Mouse (Mus musculus): ENCODE data around the gene Ndufs5.

Ndufs5 gene

DNA sequence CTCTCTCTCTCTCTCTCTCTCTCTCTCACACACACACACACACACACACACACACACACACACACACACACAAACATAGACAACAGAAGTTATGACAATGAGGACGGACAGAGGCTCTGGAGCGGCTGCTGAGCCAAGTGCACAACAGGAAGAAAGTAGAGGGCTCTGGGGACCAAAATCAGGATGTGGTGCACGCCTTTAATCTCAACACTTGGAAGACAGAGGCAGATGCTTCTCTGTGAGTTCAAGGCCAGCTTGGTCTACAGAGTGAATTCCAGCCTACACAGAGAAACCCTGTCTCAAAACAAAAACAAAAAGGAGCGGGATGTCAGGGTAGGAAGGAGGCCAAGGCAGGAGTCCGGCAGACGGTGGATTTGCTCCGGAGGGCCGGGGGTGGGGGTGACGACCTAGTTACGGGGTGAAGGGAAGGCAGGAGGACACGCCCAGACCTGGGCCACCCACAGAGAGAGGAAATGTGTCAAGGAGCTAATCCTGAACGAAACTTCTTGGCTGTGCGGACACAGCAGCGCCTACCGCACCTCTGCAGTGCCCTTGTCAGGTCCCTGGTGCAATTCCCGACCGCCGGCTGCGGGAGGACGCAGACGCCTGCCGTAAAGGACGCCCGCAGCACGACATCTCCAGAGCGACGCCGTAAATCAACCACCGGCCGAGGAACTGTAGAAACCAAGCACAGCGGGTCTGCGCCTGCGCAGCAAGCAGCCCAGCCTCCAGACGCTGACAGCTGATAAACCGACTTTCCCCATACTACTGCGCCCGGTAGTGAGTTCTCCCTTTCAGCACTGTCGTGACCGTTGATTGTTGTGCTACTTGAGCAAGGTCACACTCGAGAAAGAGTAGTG, at the start of gene Ndufs5:
Gene Ndufs5 (minus strand): TSS at position 629 of the 860 bp plus-strand sequence.
- peak; percentile 97 for DNase-seq

DNA sequence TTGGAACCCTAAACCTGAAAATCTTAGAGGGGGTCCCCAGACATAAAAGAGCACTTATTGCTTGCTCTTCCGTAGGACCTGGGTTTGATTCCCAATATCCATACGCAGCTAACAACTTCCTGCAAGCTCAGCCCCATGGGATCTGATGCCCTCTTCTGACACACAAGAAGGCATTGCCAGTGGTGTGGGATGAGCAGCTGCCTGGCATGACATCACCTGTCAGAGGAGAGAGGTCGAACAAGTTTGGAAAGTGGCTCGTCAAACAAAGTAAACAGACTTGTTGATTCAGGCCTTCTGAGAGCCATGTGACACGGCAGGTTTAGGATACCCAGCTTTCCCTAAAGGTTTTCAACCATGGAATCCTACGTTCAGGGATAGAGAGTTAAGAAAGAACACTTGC, 47.1 kb upstream of the Ndufs5 start:
- DNase-seq, result no peak

DNA sequence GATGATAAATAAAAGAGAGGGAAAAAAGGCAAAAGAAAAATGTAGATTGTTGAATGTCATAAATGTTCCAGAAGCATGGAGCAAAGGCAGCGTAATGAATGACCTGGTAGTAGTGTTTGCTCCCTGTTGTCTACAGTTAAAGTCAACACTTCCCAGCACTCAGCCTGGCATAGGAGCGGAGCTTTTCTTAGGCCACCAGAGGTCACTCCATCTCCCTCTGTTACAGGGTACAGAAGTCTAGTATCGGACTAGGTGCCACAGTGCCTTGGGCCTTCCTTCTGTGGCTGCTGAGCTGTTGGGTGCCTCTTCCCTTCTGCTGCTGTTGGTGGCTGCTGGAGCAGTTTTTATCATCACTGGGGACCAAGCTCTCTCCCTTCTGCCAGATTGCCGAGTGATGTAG, 40.3 kb upstream of the Ndufs5 start:
- peak; percentile 46 for DNase-seq

DNA sequence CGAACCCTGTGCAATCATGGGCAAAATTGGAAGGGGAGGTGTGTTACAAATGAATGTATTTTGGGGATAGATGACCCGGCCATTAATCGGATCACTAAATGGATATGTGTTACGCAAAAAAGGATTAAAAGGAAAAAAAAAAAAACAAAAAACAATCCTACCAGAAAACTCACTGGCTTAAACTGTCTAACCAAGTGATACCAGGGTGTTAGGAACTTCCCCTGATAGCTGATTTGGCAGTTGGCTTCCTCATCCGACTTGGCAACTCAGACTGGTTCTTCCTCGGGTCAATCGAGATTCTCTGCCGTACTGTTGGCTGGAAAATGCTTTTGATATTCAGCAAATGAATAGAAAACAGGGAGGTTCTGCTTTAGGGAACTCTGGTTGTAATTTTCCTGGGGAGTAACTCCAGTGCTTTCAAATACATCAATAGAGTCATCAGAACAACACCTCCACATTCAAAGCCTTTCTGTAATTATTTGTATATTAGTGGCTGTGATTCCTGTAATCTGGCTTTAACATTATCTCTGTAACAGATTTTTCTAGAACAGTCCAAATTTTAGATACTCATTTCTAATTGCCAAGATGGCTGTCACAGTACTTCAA, 32.8 kb upstream of the Ndufs5 start:
- DNase-seq, result peak; percentile 58

DNA sequence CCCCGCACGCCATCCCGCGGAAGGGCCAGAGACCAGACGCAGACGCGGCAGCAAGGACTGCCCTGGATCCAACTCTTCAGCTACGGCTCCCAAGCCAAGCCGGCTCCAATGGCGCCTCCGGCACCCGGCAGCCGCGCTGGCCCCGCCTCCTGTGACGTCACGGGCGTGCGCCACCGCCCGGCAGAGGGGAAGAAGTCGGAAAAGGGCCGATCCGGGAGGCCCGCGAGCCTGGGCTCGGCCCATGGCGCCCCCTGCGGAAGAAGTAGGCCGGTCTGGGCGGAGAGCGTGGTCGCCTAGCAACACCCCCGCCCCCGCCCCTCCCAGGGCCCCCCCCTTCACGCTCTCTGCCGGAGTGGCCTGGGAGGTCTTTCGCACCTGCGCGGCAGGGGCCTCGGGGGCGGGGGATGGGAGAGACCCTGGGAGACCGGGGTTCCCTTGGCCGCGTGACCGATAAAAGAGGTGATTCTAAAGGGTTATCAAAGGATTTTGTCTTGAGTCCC, 32.2 kb upstream of the Ndufs5 start, which contains the start of gene Akirin1:
Gene Akirin1 (minus strand): TSS at position 194 of the 500 bp plus-strand sequence.
- peak; percentile 97 for DNase-seq

DNA sequence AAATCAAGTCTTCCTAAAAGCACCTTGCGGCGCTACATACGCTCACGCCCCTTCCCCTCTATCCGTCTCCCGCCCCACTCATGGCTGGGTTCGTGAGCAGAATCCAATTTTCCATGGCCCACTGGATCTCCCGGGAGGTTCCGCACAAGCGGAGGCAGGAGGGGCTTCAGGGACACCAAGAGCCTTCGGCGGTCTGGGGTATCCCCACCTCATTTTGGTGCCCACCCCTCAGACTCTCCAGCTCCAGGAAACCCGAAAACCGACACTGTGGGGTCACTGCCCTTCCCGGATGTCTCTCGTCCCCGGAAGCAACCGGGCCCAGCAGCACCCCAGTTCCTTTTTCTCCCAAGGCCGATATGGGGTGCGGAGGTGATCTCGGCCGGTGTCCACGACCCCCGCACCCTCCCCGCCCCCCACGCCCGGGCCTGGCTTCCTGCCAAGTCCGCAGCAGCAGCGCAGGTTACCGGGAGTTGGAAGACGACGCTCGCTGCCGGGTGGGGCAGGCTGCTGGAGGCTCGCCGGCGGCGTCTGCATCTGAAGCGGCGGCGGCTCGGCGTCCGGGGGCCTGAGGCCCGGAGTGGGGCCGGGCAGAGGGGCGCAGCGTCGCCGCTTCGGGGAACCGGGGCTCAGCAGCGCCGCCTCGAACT, 31.6 kb upstream of the Ndufs5 start:
- peak; percentile 29 for DNase-seq

DNA sequence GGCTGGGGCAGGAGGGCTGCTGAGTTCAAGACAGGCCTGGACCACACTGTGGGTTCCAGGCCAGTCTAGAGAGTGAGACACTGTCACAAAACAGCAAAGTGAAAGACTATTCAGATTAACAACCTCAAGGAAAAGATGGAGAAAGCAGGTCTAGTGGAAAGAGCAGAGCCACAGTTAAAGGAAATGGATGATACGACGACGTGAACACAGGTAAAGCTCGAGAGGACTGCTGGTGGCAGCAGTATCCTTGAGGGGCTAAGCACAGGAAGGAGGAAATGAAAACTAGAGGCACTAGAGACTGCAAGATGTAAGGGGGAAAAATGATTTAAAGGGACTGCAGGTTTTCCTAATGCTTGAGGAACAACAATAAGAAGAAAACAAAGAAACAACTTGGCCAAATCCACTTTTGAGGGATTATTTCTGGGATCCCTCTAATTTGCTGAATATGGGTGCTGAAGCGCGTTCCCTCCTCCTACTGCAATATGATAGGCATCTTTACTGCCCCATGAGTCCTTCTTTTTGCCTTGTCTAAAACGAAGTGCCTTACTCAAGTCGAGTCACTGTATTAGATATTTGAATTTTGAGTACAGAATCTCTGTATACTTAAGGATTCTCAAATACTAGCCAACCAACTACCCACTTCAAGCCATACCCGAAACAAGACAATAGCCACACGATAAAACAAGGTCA, 30.9 kb upstream of the Ndufs5 start:
- DNase-seq, result no peak

DNA sequence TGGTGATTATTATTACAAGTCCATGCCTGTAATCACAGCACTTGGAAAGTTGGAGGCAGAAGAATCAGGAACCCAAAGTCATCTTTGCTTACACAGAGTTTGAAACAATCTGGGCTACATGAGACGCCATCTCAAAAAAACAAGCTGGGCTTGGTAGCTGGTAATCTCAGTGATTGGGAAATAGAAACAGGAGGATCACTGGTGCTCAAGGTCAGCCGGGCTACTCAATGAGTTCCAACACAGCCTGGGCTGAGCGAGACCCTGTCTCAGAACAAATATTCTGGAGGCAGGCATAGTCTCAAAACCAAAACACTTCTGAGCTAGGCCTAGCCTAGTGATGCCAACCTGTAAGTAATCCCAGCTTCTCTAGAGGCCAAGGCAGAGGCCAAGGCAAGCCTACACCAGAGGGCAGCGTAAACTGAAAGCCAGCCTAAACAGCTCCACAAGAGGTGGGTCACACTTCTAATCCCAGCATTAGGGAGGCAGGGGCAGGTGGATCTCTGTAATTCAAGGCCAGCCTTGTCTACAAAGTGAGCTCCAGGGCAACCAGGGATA, 27.3 kb upstream of the Ndufs5 start:
- no peak for DNase-seq

DNA sequence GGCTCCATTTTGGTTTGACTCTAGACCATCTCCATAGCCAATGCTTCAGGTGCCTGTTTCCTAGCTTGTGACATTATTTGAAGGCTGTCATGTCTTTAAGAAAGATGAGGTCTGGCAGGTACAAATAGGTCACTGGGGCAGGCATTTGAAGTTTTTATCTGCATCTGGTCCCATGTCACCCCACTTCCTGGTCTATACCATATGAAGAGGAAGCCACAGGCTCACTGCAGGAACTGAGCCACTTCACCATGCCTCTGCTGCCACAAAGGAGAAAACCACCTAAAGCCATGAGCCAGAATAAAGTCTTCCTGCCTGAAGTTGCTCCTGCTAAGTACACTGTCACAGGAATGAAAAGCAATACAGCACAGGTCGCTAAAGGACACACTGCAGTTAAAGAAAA, 24.9 kb upstream of the Ndufs5 start:
- DNase-seq, result no peak

DNA sequence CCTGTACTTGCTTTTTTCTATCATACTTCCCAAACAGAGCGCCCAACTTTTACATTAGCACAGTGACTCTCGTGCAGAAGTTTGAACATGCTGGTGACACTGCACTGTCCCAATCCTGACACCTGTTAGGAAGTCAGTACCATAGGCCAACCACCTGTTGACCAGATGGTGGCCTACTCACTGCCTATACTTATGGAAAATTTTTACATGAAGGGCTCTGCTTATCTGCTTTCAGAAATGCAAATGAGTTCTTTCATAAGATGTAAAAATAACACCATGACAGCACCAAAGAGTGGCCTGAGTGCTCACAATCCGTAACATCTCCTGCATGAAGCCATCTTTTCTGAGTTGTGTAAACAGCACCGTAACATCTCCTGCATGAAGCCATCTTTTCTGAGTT, 20.7 kb upstream of the Ndufs5 start:
- DNase-seq, result no peak

DNA sequence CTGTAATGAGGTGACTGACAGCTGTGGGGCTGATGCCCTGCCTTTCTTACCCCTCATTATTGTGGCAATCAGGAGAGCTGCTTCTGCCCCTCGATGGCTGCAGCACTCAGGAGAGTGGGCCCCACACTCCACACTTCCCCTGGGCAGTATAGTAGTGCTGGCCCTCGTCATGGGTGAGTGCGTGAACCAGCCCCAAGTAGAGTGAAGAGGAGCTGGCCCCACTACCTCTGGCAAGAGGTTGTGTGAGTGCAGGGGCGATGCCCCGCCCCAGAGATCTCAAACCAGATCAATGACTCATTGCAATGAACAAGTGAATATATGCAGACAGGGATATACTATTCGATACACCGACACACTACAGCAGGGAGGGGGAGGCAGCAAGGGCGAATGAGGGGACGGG, 15.5 kb upstream of the Ndufs5 start:
- no peak for DNase-seq

DNA sequence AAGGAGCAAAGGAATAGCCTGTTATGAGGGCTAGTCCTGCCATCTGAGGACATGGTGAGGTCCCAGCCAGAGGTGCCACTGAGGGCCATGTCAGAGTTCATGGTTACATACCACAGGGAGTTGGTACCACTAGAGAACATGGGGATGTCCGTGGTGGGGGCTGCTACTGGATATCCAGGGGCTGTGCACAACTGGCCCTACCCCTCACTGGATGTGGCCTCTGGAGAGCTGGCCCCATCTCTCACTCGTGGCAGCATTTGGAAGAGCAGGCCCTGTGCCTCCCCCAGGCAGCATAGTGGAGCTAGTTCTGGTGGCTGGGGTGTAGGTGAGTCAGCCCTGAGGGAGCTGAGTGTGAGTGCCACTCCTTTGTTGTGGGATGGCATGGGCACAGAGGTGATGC, 14.9 kb upstream of the Ndufs5 start:
- no peak for DNase-seq

DNA sequence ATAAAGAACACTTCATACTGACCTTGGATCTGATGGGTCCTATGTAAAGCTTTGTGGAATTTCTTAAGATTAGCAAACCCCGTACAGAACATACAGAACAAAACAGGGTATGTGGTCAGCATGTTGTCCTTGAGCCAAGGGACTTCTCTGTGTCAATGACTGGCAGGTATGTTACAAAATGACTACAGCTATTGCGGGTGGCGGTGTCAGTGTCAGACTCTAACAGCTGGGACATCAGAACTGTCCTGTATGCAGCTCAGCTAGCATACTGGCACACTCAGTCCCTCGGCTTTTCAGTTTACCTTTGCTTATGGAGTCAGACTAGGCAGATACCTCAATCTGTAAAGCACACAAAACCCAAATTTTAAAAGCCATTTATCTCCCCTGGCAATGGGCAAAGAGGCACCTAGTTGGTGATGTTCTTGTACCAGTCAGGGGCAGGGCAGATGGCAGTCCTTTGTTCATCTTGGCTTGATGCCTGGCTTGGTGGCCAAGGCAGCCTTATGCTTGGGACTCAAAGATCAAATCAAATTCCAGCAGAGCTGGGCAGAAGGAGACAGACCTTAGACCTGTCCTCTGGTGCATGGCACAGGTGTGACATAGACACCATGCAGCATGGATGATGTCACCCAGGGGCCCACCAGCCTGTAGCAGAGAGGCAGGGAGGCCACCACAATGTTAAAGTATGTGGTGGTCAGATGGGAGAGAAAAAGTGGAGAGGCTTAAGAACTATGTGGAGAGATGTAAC, 14.3 kb upstream of the Ndufs5 start:
- no peak for DNase-seq

DNA sequence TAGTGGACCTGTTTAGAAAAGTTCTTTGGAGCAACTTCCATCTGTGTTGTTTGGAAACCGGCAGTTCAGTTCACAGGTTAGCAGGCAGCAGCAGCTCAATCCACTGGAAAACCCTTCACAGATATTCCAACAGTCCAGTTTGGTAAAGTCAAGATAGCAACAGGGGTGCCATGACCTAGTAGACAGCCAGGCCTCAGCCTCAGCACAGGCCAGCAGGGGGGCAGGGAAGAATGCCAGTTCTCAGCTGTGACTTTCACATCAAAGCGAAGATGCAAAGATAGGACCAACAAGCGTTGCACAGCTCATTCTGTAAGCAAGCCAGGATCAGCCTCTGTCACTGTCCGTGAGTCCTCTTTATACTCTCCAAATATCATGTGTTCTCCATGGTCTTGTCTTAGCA, 3.8 kb upstream of the Ndufs5 start:
- no peak for DNase-seq

DNA sequence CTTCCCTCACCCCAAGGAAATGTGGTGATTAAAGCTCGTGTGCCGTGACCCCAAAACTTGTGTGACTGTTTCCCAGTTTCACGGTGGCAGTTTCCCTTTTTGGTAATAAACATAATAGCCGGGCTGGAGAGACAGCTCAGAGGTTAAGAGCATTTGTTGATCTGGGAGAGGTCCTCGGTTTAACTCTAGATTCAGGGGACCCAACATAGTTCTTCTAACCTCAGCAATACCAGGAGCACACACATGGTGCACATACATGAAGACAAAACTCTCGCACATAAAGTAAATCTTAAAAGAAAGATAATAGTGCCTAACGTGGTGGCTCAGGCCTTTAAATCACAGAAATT, 405 bp upstream of the Ndufs5 start:
- no peak for DNase-seq

DNA sequence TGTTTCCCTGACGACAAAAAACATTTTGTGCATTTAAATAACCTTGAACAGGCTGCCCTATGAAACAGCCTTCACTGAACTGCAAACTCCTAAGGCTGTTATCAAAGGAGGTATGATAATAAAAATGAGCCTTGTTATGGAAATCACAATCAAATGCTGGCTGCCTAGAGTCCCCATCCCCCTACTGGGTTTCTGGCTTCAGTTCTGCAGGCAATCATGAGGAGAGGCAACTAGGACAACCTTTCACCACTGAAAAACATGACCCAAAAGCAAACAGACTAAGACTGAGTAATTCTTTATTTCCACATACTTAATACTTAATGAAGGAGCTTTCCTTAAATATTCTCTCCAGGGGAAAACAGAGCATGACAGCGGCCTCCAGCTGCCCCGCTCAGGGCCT, 5.6 kb downstream of the Ndufs5 start:
- DNase-seq, result no peak

DNA sequence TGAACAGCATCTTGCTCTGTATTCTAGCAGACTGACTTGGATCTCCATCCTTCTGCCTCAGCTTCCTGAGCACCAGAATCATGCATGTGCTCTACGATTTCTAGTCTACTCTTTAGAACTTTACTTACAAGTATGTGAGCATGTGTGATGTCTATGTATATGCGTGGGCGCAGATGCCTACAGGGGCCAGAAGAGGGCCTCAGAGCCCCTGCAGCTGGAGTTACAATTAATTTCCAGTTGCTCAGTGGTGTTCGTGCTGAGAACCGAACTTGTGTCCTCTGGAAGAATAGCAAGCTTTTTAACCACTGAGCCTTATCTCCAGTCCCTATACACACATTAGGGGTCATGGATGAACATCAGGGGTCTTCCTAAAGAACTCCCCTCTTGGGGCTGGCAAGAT, 10.7 kb downstream of the Ndufs5 start:
- DNase-seq, result no peak

DNA sequence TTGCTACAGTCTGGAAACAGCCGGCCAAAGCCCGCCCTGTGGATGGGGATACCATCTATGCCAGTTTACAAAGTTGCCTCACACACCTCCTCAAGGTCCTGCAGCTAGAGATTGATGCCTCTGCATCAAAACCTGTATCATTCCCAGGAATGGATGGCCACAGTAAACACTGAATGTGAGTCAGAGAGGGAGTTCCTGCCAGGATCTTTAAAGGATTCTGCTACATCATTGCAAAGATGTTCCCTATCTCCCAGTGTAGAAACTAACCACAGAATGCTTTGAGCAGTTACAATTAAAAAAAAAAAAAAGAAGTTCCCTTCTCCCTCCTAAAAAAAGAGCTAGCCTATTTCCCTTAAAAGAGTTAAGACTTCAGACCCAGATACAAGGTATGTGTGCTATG, 12.7 kb downstream of the Ndufs5 start:
- no peak for DNase-seq

DNA sequence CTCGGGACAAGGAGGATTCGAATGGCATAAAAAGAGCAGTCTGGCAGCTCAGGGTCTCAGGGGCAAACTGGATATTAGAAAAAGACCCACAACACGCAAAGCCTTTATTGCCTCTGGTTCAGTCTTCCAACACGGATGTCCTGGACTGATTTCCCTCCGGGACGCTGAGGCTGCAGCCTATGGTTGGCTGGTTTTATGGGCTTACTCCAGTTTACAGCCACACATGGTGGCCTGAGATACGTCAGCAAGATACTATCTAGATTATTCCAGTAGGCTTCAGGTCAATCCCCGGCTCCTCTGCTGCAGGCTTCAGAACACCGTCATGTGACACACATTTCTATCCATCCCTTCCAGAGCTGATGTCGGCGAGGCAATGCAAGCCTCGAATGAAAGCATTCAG, 24.6 kb downstream of the Ndufs5 start:
- DNase-seq, result no peak

DNA sequence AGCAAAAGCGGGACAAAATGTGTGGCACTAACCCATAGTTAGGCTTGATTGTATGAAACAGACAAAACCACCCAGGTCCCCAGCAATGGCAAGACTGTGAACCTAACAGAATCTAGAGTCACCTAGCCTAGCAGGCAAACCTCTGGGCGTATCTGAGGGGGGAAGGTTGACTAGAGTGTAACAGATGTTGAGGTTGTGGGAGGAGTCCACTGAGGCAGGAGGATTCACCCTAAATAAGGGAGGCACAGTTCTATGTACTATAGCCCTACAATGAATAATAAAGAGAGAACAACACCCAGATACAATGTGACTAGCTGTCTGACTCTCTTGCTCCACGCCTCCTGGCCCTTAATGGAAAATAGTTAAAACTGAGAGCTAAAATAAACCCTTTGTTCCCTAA, 25.9 kb downstream of the Ndufs5 start:
- DNase-seq, result no peak

DNA sequence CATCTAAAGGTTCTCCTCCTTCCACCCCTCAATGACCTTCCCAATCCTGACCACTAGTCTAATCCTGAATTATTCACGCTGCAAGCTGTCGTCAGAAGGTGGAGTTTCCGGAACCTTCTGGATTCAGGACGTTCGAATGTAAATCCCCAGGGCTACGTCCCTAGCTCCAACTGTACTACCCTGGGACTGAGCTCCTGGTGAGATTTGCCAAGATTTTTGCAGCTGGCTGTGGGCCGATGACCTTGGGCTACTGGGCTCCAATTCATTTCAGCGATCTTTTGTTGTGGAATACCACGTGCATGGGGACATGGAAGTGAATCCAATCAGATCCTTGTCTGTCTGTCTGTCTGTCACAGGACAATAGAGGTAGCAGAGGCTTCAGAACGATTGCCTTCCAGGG, 27.7 kb downstream of the Ndufs5 start:
- DNase-seq, result no peak

All from kidney, adult 9 months (tissue).